Comparison of ENCODE assay signal across 20 mouse cellular contexts in genomic region chr11:72735519-72735860, GRCm38 (mm10). TPM values are rescaled to one million over a fixed set of nuclear protein-coding genes. Genes with fewer than 3 reads are reported as not detected.
DNase-seq lines count a peak whose midpoint lies in the region; ATAC-seq and TF ChIP-seq lines count a peak whose summit lies in the region.
"Had no signal": no experiment of that assay in that cellular context is flagged by ENCODE, and none has a peak within 500 bp of the region (broad histone marks: within the 10 kb centered on the region; RNA-seq: fewer than 3 reads in every experiment).

No protein-coding gene starts in this region.

- WGBS in heart, adult 2 months, result 72% methylated on average over 2 of the region's 2 CpGs
- 90% methylated on average over 2 of the region's 2 CpGs for WGBS in kidney, embryonic 16.5 days
- WGBS in heart, embryonic 16.5 days, result 76% methylated on average over 2 of the region's 2 CpGs

- peaks cover 4% of the 10 kb centered on the region for H3K4me1 ChIP-seq in heart, adult 2 months (ENCODE audit: control insufficient read depth, insufficient read depth, low read length)
- no peaks in the 10 kb centered on the region; the same call in 1 of the 2 replicates for H3K4me1 ChIP-seq in kidney, embryonic 16.5 days (ENCODE audit: insufficient read depth, low read length)
- H3K4me1 ChIP-seq in brown adipose tissue, adult 24 weeks (ENCODE audit: control insufficient read depth, insufficient read depth, insufficient read length, low read length), result no peaks in the 10 kb centered on the region
- peaks cover 12% of the 10 kb centered on the region for H3K4me1 ChIP-seq in heart, embryonic 16.5 days (ENCODE audit: control insufficient read depth, insufficient read depth, low read length)
- H3K4me1 ChIP-seq: embryonic facial prominence, embryonic 13.5 days; forebrain, embryonic 12.5 days had no signal

- no peaks in the 10 kb centered on the region for H3K27me3 ChIP-seq in heart, adult 2 months (ENCODE audit: control insufficient read depth, insufficient read depth, low read length)
- no peaks in the 10 kb centered on the region for H3K27me3 ChIP-seq in kidney, embryonic 16.5 days (ENCODE audit: insufficient read depth, low read length)
- no peaks in the 10 kb centered on the region for H3K27me3 ChIP-seq in heart, embryonic 16.5 days (ENCODE audit: control insufficient read depth, insufficient read depth, low read length)
- H3K27me3 ChIP-seq: embryonic facial prominence, embryonic 13.5 days; forebrain, embryonic 12.5 days; hindbrain, embryonic 15.5 days had no signal

- ATAC-seq in kidney, embryonic 16.5 days (ENCODE audit: low FRiP score, low TSS enrichment), result no peak
- no peak for ATAC-seq in heart, embryonic 16.5 days (replicated peaks; ENCODE audit: extremely low read depth, insufficient read depth, low FRiP score)
- ATAC-seq: forebrain, embryonic 16.5 days; intestine, embryonic 16.5 days had no signal

- no peak for DNase-seq in heart, adult 2 months
- no peak for DNase-seq in heart, postnatal 25 days (ENCODE audit: low spot score)
- DNase-seq in kidney, adult 18-20 months, result no peak
- no peak for DNase-seq in adipocyte (ENCODE audit: low spot score)
- DNase-seq in T-cell, adult 2 months (ENCODE audit: low spot score), result no peak
- DNase-seq: adrenal gland, postnatal 14 days; cerebellum, adult 18-20 months; cerebellum, adult 9-11 months; cerebellum, postnatal 36 days; gastrocnemius, postnatal 14 days; kidney, adult 8-10 months had no signal

- no peak overlapping the region for H3K9ac ChIP-seq in heart, adult 2 months (ENCODE audit: low read depth, low read length)
- no peak overlapping the region for H3K9ac ChIP-seq in kidney, embryonic 16.5 days (replicated peaks; ENCODE audit: low read length)
- H3K9ac ChIP-seq in heart, embryonic 16.5 days (ENCODE audit: low read length), result no peak overlapping the region
- H3K9ac ChIP-seq: embryonic facial prominence, embryonic 13.5 days; forebrain, embryonic 12.5 days; hindbrain, embryonic 15.5 days had no signal

- peak overlapping the region; percentile 52 for H3K27ac ChIP-seq in heart, adult 2 months
- H3K27ac ChIP-seq in kidney, embryonic 16.5 days (ENCODE audit: low read length), result 0 out of 2 replicates have a peak overlapping the region, but pooled peaks have one; percentile 6
- H3K27ac ChIP-seq in brown adipose tissue, adult 24 weeks (replicated peaks; ENCODE audit: low read depth, low read length), result 0 out of 2 replicates have a peak overlapping the region, but pooled peaks have one; percentile 21
- H3K27ac ChIP-seq in heart, embryonic 16.5 days (ENCODE audit: low read length), result peak overlapping the region; percentile 37
- H3K27ac ChIP-seq: embryonic facial prominence, embryonic 13.5 days; forebrain, embryonic 12.5 days; hindbrain, embryonic 15.5 days; kidney, postnatal 0 days had no signal

- TF ChIP-seq POLR2A in heart, adult 2 months (IDR thresholded peaks at IDR 0.05; ENCODE audit: insufficient read depth, low read depth, low read length), result no peak

- intact Hi-C loops in heart, adult 2 months (cut with DNase I), result no loop called here
- intact Hi-C loops in heart, postnatal 25 days (cut with DNase I), result no loop called here

- no peaks in the 10 kb centered on the region for H3K9me3 ChIP-seq in kidney, embryonic 16.5 days (ENCODE audit: low read length)
- H3K9me3 ChIP-seq in heart, embryonic 16.5 days (replicated peaks; ENCODE audit: control insufficient read depth, low read length), result no peaks in the 10 kb centered on the region
- H3K9me3 ChIP-seq: embryonic facial prominence, embryonic 13.5 days; forebrain, embryonic 12.5 days; hindbrain, embryonic 15.5 days had no signal

- H3K36me3 ChIP-seq in heart, adult 2 months (ENCODE audit: control insufficient read depth, insufficient read depth, low read length), result peaks cover 27% of the 10 kb centered on the region
- peaks cover 57% of the 10 kb centered on the region for H3K36me3 ChIP-seq in kidney, embryonic 16.5 days (ENCODE audit: insufficient read depth, low read length)
- H3K36me3 ChIP-seq in heart, embryonic 16.5 days (ENCODE audit: control insufficient read depth, insufficient read depth), result peaks cover 30% of the 10 kb centered on the region

- H3K79me2 ChIP-seq in heart, adult 2 months (replicated peaks; ENCODE audit: control insufficient read depth, insufficient read depth, low read length), result no peaks in the 10 kb centered on the region; the same call in 1 of the 2 replicates

- no peak overlapping the region for H3K4me3 ChIP-seq in heart, adult 2 months
- H3K4me3 ChIP-seq in kidney, embryonic 16.5 days (ENCODE audit: low read length), result no peak overlapping the region
- H3K4me3 ChIP-seq in brown adipose tissue, adult 24 weeks (ENCODE audit: insufficient read depth, low read depth, low read length), result no peak overlapping the region
- H3K4me3 ChIP-seq in heart, embryonic 16.5 days (ENCODE audit: low read length), result no peak overlapping the region
- H3K4me3 ChIP-seq: embryonic facial prominence, embryonic 13.5 days; forebrain, embryonic 12.5 days; hindbrain, embryonic 15.5 days had no signal

- no peak for TF ChIP-seq CTCF in heart, adult 2 months (IDR thresholded peaks at IDR 0.05)

- TF ChIP-seq EP300 in heart, adult 2 months (IDR thresholded peaks at IDR 0.05; ENCODE audit: insufficient read depth, low read depth, low read length), result no peak

- no peak overlapping the region for H3K4me2 ChIP-seq in kidney, embryonic 16.5 days (replicated peaks; ENCODE audit: low read depth, low read length)
- H3K4me2 ChIP-seq in heart, embryonic 16.5 days (ENCODE audit: low read depth, low read length), result no peak overlapping the region
- H3K4me2 ChIP-seq: embryonic facial prominence, embryonic 13.5 days; forebrain, embryonic 12.5 days; hindbrain, embryonic 15.5 days had no signal

RNA-seq across cellular contexts. Expression of gene Ankfy1, which starts 45.7 kb away (rescaled TPM):
- 10 to 100 TPM; 15.7 to 15.8 TPM for total RNA-seq in heart, adult 2 months (2021)
- 12.1 and 21.7 TPM in 2 replicates for polyA plus RNA-seq in heart, adult 2 months (2012; rRNA removed)
- total RNA-seq in heart, postnatal 25 days (2021), result 10 to 100 TPM; 16.6 to 18.5 TPM
- 24.6 and 26.7 TPM in 2 replicates for polyA plus RNA-seq in kidney, embryonic 16.5 days (2015; fragmentation: Nextera tagmentation; extraction: Ambion mirVana)
- 8.8 and 9.6 TPM in 2 replicates for polyA plus RNA-seq in brown adipose tissue, adult 24 weeks (2012; ENCODE audit: insufficient read depth, insufficient read length, missing spikeins)
- 16.1 and 17.9 TPM in 2 replicates for polyA plus RNA-seq in heart, embryonic 16.5 days (2015; fragmentation: Nextera tagmentation; extraction: Ambion mirVana)
